Mouse (Mus musculus): Measurements from ENCODE around the gene Rps18. TPM values are rescaled to one million over a fixed set of nuclear protein-coding genes. Genes with fewer than 3 reads are reported as not detected.
"Not testable (repeated sequence)": the region's sequence is repeated elsewhere in the genome, so short reads cannot be mapped to it uniquely, and the experiment has no call there.

Rps18 gene
- polyA plus RNA-seq, 1 experiment from 2014 or later = 1,302 TPM

DNA sequence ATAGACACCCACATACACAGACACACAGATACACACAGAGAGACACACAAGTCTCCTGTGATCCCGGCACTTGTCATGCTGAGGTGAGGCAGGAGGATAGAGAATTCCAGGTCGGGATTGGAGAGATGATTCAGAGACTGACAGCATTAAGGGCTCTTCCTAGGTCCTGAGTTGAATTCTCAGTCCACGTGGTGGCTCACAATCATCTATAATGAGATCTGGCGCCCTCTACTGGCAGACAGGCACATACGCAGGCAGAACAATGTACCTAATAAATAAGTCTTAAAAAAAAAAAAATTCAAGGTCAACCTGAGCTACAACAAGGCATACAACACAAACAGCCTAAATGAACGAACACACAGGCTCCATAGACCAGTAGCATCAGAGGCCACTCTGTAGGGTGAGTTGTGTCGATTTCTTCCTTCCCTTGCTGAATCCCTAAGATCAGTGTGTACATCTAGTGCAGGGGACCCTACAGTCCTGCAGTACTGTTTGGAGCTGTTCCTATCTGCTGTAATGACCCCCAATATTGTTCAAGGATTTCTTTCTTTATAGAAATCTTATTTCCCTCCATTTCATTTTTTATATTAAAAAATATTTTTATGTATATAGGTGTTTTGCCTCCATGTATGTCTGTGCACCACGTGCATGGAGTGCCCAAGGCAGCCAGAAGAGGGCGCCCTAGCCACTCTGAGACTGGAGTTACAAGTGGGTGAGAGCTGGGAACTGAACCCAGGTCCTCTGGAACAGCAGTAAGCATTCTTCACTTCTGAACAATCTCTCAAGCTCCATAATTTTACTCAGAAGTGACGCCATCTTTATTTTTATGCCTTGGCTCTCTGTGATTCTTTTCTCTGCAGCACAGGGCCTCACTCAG is 36.2 kb upstream of the Rps18 start:
- Histone ChIP-seq H3K9me3 (ENCODE audit: control insufficient read depth, low read length) (no peaks in the 10 kb centered on the region), H3K27me3 (ENCODE audit: control insufficient read depth, insufficient read depth, low read length) (no peaks in the 10 kb centered on the region), H3K4me2 (no peak overlapping the region), H3K4me1 (ENCODE audit: control insufficient read depth, insufficient read depth, low read length) (no peaks in the 10 kb centered on the region), H3K27ac (ENCODE audit: low read depth, low read length) (no peak overlapping the region), H3K9ac (ENCODE audit: low read length) (no peak overlapping the region), H3K4me3 (ENCODE audit: low read depth, low read length) (no peak overlapping the region), H3K36me3 (ENCODE audit: control insufficient read depth, insufficient read depth, low read length) (no peaks in the 10 kb centered on the region)
- ATAC-seq (ENCODE audit: low FRiP score) (peak; percentile 46; the same call in 1 of the 2 replicates), DNase-seq (ENCODE audit: low spot score, missing footprints) (peak; percentile 92)
- 30% methylated on average over 10 of the region's 10 CpGs for WGBS

DNA sequence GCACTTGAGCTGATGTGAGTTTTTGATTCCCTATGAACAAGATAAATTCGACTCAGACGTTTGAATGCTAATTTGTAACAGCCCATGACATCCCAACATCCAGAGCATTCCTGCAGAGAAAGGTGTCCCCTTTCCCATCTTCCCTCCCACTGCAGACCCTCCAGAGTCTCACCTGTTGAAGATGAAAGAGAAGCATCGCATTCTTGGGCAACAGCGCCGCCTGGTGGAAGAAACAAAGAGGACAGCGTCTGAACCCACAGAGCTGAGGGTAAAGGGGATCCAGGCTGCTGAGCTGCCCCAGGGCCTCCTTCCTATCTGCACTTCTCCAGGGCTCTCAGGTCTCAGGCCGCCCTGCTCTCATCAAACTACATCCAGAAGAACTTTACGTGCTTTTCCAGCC is 26.3 kb upstream of the Rps18 start:
- H3K9me3 ChIP-seq (ENCODE audit: control insufficient read depth, low read length); H3K9ac ChIP-seq (ENCODE audit: low read length); H3K4me1 ChIP-seq (ENCODE audit: control insufficient read depth, insufficient read depth, low read length); H3K36me3 ChIP-seq (ENCODE audit: control insufficient read depth, insufficient read depth, low read length); H3K27ac ChIP-seq (ENCODE audit: low read depth, low read length); ATAC-seq (ENCODE audit: low FRiP score): not testable (repeated sequence)
- peak; percentile 97 for DNase-seq (ENCODE audit: low spot score, missing footprints)
- WGBS = 9% methylated on average over 8 of the region's 8 CpGs
- peaks cover 28% of the 10 kb centered on the region for H3K27me3 ChIP-seq (ENCODE audit: control insufficient read depth, insufficient read depth, low read length)
- H3K4me2 ChIP-seq = peak overlapping the region; percentile 56; the same call in 1 of the 2 replicates
- H3K4me3 ChIP-seq (ENCODE audit: low read depth, low read length) = peak overlapping the region; percentile 44; the same call in 1 of the 2 replicates

DNA sequence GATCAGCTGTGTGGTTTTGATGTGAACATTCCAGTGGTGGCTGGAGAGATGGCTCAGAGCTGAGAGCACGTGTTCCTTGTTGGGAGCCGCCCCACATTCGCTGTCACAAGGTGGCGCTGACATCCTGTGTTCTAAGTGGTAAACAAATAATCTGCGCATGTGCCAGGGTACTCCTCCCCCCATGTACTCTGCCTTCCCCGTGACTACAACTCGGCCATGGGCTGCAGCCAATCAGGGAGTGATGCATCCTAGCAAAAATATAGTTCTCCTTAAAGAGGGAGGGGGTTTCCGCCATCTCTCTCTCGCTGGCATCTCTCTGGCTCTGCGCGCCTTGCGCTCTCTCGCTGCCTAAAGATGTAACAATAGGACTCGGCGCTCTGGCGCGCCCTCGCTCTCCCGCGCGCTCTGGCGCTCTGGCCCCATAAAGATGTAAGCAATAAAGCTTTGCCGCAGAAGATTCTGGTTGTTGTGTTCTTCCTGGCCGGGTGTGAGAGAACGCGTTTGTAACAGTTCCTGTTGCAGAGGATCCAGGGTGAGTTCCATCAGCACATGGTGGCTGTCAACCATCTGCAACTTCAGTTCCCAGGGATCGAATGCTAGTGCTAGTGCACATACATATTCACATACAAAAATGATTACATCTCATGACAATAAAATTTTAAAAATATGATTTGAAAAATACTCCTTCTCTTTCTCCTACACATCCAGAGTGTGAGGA is 25.6 kb upstream of the Rps18 start:
- peak; percentile 94 for ATAC-seq (ENCODE audit: low FRiP score)
- H3K9me3 ChIP-seq (ENCODE audit: control insufficient read depth, low read length); H3K36me3 ChIP-seq (ENCODE audit: control insufficient read depth, insufficient read depth, low read length); H3K4me1 ChIP-seq (ENCODE audit: control insufficient read depth, insufficient read depth, low read length): not testable (repeated sequence)
- peak overlapping the region; percentile 56 for H3K4me2 ChIP-seq
- peak overlapping the region; percentile 61 for H3K9ac ChIP-seq (ENCODE audit: low read length)
- under 1% methylated on average over 27 of the region's 27 CpGs for WGBS
- peaks cover 29% of the 10 kb centered on the region for H3K27me3 ChIP-seq (ENCODE audit: control insufficient read depth, insufficient read depth, low read length)
- H3K27ac ChIP-seq (ENCODE audit: low read depth, low read length) = peak overlapping the region; percentile 72
- H3K4me3 ChIP-seq (ENCODE audit: low read depth, low read length) = peak overlapping the region; percentile 44
- DNase-seq (ENCODE audit: low spot score, missing footprints) = peak; percentile 99

DNA sequence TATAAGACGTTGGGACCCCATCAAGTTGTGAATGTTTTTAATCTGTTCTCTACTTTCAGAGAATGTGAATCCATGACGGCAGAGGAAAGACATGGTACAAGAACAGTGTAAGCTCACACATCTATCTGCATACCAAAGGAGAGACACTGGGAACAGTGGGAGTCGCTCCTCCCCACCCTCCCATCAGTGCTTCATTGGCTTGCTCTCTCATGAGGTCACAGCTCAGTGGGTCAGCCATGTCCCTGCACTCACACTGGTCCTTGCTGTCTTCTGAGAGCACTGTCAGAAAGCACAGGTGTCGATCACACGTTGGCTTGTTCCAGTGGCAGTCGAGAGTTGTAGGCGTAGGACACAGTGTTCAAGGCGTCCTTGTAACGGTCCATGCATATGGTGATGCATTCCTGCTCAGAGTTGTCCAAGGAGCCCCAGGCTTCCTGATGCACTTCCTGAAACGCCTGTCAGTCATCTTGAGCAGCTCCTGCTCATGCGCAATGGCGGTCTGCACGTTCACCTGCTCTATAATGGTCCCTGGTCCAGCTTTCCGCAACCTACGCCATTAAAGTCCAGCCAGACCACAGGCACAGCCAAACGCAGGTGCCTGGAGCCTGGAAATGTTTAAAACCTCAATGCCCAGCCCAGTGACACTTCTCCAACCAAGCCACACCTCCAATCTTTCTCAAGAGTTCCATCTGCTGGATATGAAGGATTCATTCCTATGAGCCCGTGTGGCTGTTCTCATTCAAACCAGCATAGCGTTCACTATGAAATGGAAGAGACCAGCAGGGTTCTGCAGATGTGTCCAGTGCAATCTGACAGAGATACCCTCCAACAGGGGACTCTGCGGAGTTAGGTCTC is 24.6 kb upstream of the Rps18 start:
- no peak overlapping the region; the same call in 1 of the 2 replicates for H3K4me3 ChIP-seq (ENCODE audit: low read depth, low read length)
- H3K9ac ChIP-seq (ENCODE audit: low read length) = no peak overlapping the region
- peaks cover 7% of the 10 kb centered on the region for H3K4me1 ChIP-seq (ENCODE audit: control insufficient read depth, insufficient read depth, low read length)
- ATAC-seq (ENCODE audit: low FRiP score) (no peak; the same call in 1 of the 2 replicates), DNase-seq (ENCODE audit: low spot score, missing footprints) (no peak)
- no peaks in the 10 kb centered on the region for H3K9me3 ChIP-seq (ENCODE audit: control insufficient read depth, low read length)
- H3K36me3 ChIP-seq (ENCODE audit: control insufficient read depth, insufficient read depth, low read length) = no peaks in the 10 kb centered on the region
- 0 out of 2 replicates have a peak overlapping the region, but pooled peaks have one; percentile 6 for H3K4me2 ChIP-seq
- WGBS = 79% methylated on average over 19 of the region's 19 CpGs
- H3K27ac ChIP-seq (ENCODE audit: low read depth, low read length) = no peak overlapping the region
- H3K27me3 ChIP-seq (ENCODE audit: control insufficient read depth, insufficient read depth, low read length) = peaks cover 29% of the 10 kb centered on the region

DNA sequence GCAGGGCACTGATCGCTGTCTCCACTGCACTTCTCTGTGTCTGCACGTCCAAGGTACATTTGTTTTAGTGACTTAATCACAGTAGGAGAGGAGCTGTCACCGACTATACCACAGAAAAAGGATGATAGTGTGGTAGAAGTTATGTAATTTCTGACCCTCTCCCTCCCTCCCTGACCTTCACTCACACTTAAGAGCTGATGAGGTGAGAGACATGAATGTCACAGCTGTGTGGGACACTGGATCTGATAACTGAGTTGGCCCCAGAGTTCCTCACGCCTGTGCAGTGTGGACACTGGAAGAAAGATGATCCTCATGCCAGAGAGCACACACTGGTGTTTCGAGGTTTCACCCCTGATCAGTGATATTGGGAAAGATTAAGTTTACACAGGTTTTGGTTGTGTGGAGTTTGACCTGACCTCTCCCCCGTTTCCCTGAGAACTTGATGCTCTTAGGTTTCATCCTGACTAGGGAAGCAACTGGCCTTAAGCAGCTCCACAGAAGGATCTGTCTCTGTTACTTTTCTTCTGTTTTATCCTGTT is 23.8 kb upstream of the Rps18 start:
- peaks cover 7% of the 10 kb centered on the region for H3K4me1 ChIP-seq (ENCODE audit: control insufficient read depth, insufficient read depth, low read length)
- no peak overlapping the region for H3K4me2 ChIP-seq
- H3K9ac ChIP-seq (ENCODE audit: low read length) = no peak overlapping the region
- H3K4me3 ChIP-seq (ENCODE audit: low read depth, low read length) = no peak overlapping the region
- H3K36me3 ChIP-seq (ENCODE audit: control insufficient read depth, insufficient read depth, low read length) = no peaks in the 10 kb centered on the region
- 79% methylated on average over 6 of the region's 6 CpGs for WGBS
- H3K27me3 ChIP-seq (ENCODE audit: control insufficient read depth, insufficient read depth, low read length) = peaks cover 29% of the 10 kb centered on the region
- H3K27ac ChIP-seq (ENCODE audit: low read depth, low read length) = no peak overlapping the region
- no peaks in the 10 kb centered on the region for H3K9me3 ChIP-seq (ENCODE audit: control insufficient read depth, low read length)
- no peak for DNase-seq (ENCODE audit: low spot score, missing footprints)
- ATAC-seq (ENCODE audit: low FRiP score) = no peak

DNA sequence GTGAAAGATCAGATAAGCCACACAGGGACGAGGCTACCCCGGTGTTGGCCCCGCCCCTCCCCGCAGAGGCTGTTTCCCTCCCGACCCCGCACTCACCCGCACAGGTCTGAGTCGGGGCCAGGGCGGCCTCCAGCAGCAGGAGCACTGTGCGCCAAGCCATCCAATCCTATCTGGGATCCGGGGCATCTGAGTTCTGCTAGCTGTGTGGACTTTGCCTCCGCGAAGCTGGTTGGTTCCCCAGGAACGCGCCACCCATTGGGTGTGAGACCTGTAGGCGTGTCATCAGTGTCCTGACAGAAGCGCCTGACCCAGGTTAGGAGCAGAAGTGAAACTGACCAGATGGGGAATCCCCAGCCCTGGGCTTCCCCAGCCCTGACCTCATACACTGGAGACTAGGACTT is 22.8 kb upstream of the Rps18 start:
- Histone ChIP-seq H3K27me3 (ENCODE audit: control insufficient read depth, insufficient read depth, low read length) (peaks cover 29% of the 10 kb centered on the region), H3K36me3 (ENCODE audit: control insufficient read depth, insufficient read depth, low read length) (no peaks in the 10 kb centered on the region), H3K27ac (ENCODE audit: low read depth, low read length) (no peak overlapping the region), H3K9me3 (ENCODE audit: control insufficient read depth, low read length) (no peaks in the 10 kb centered on the region), H3K4me1 (ENCODE audit: control insufficient read depth, insufficient read depth, low read length) (peaks cover 7% of the 10 kb centered on the region), H3K4me2 (peak overlapping the region; percentile 44), H3K4me3 (ENCODE audit: low read depth, low read length) (peak overlapping the region; percentile 30), H3K9ac (ENCODE audit: low read length) (peak overlapping the region; percentile 24; the same call in 1 of the 2 replicates)
- ATAC-seq (ENCODE audit: low FRiP score) = no peak
- peak; percentile 89 for DNase-seq (ENCODE audit: low spot score, missing footprints)
- under 1% methylated on average over 17 of the region's 17 CpGs for WGBS

DNA sequence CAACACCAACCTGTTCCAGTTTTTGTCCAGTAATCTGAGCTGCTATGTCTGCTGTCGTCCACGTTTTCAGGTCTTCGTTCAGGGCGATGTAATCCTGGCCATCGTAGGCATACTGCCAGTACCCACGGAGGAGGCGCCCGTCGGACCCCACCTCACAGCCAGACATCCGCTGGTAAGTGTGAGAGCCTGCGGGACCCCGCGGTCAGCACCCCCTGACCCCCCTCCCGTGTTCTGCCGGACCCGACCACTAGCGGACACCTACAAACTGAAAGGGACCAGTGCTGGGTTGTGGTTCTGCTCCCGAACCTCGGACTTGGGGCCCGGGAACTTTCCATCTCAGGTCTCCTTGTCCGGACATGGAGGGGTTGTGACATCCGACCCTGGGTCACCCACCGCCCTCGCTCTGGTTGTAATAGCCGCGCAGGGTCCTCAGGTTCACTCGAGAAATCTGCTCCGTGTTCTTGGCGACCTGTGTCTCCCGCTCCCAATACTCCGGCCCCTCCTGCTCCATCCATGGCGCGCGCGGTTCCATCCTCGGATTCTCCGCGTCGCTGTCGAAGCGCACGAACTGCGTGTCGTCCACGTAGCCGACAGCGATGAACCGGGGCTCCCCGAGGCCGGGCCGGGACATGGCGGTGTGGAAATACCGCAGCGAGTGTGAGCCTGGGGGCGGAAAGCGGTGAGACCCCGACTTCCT is 22.2 kb upstream of the Rps18 start:
- Histone ChIP-seq H3K36me3 (ENCODE audit: control insufficient read depth, insufficient read depth, low read length) (no peaks in the 10 kb centered on the region), H3K9me3 (ENCODE audit: control insufficient read depth, low read length) (no peaks in the 10 kb centered on the region), H3K27ac (ENCODE audit: low read depth, low read length) (no peak overlapping the region), H3K4me1 (ENCODE audit: control insufficient read depth, insufficient read depth, low read length) (peaks cover 7% of the 10 kb centered on the region), H3K27me3 (ENCODE audit: control insufficient read depth, insufficient read depth, low read length) (peaks cover 29% of the 10 kb centered on the region), H3K4me3 (ENCODE audit: low read depth, low read length) (peak overlapping the region; percentile 30), H3K9ac (ENCODE audit: low read length) (peak overlapping the region; percentile 24; the same call in 1 of the 2 replicates), H3K4me2 (peak overlapping the region; percentile 44)
- ATAC-seq (ENCODE audit: low FRiP score) (no peak), DNase-seq (ENCODE audit: low spot score, missing footprints) (peak; percentile 86)
- WGBS = 2% methylated on average over 57 of the region's 57 CpGs

DNA sequence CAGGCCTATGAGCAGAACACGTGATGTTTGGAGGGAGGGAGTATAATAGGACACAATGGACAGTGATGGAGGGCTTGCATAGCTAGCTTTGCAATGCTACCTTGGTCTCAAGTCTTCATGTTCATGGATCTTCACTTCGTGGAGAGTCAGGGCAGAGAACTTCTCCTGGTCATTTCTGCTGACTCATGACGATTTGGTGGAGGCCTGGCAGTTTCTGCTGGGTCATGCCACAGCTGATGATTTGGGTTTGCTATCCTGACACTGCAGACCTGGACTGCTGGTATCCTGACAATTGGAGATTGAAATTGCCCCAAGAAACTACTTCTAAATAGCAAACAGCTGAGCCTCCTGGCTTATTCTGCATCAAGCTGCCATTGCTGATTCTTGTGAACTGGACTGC is 17.8 kb upstream of the Rps18 start:
- Histone ChIP-seq H3K4me2 (no peak overlapping the region), H3K27me3 (ENCODE audit: control insufficient read depth, insufficient read depth, low read length) (peaks cover 16% of the 10 kb centered on the region), H3K27ac (ENCODE audit: low read depth, low read length) (no peak overlapping the region), H3K4me1 (ENCODE audit: control insufficient read depth, insufficient read depth, low read length) (peaks cover 3% of the 10 kb centered on the region; the same call in 1 of the 2 replicates), H3K4me3 (ENCODE audit: low read depth, low read length) (no peak overlapping the region), H3K36me3 (ENCODE audit: control insufficient read depth, insufficient read depth, low read length) (no peaks in the 10 kb centered on the region), H3K9me3 (ENCODE audit: control insufficient read depth, low read length) (no peaks in the 10 kb centered on the region), H3K9ac (ENCODE audit: low read length) (no peak overlapping the region)
- WGBS = 76% methylated on average over 3 of the region's 3 CpGs
- DNase-seq (ENCODE audit: low spot score, missing footprints) (no peak), ATAC-seq (ENCODE audit: low FRiP score) (no peak)

Measured in midbrain, embryonic 11.5 days (tissue).